ENCODE assay signal across 8 mouse cellular contexts in the genomic region with DNA sequence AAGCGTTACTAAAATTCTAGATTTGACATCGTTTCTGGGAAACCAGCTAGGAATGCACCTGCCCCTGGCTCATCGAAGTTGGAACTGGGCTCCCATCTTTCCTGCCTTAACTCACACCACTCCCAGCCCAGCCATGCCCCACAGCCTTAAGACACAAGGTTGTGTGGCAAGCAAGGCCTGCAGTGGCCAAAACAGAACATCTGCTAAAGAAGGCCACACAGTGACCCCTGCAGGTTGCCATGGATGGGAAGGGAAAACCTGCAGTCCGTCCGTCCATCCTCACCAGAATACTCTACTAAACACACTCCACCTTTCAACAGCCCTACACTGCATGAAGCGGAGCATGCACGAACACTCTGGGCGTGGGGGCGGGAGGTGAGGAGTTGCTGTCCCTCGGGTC. TPM values are rescaled to one million over a fixed set of nuclear protein-coding genes. Genes with fewer than 3 reads are reported as not detected.
DNase-seq lines count a peak whose midpoint lies in the region; ATAC-seq and TF ChIP-seq lines count a peak whose summit lies in the region.
"Had no signal": no experiment of that assay in that cellular context is flagged by ENCODE, and none has a peak within 500 bp of the region (broad histone marks: within the 10 kb centered on the region; RNA-seq: fewer than 3 reads in every experiment).

No protein-coding gene starts in this region.

- WGBS in forebrain, embryonic 13.5 days, result 76% methylated on average over 10 of the region's 10 CpGs
- 73% methylated on average over 10 of the region's 10 CpGs for WGBS in hindbrain, embryonic 14.5 days
- WGBS in thymus, adult 2 months, result 86% methylated on average over 10 of the region's 10 CpGs

- TF ChIP-seq CTCF in thymus, adult 2 months (IDR thresholded peaks at IDR 0.05; ENCODE audit: borderline replicate concordance, control insufficient read depth, extremely low read depth, insufficient read depth, low read length, poor library complexity), result no peak

- H3K4me2 ChIP-seq in forebrain, embryonic 13.5 days, result peak overlapping the region; percentile 35
- 0 out of 2 replicates have a peak overlapping the region, but pooled peaks have one; percentile 9 for H3K4me2 ChIP-seq in hindbrain, embryonic 14.5 days (replicated peaks)

- ATAC-seq in forebrain, embryonic 13.5 days, result peak; percentile 61; the same call in 1 of the 2 replicates
- ATAC-seq in hindbrain, embryonic 14.5 days (ENCODE audit: low FRiP score), result no peak

- H3K36me3 ChIP-seq in forebrain, embryonic 13.5 days (ENCODE audit: poor library complexity, severe bottlenecking), result peaks cover 4% of the 10 kb centered on the region
- no peaks in the 10 kb centered on the region for H3K36me3 ChIP-seq in hindbrain, embryonic 14.5 days (replicated peaks; ENCODE audit: control insufficient read depth, insufficient read depth)
- no peaks in the 10 kb centered on the region for H3K36me3 ChIP-seq in thymus, adult 2 months (ENCODE audit: control insufficient read depth, insufficient read depth, low read length)

- H3K27me3 ChIP-seq in forebrain, embryonic 13.5 days, result no peaks in the 10 kb centered on the region
- H3K27me3 ChIP-seq in hindbrain, embryonic 14.5 days (ENCODE audit: control insufficient read depth, insufficient read depth, low read length), result no peaks in the 10 kb centered on the region
- no peaks in the 10 kb centered on the region for H3K27me3 ChIP-seq in thymus, adult 2 months (ENCODE audit: control insufficient read depth, insufficient read depth, low read length)

- H3K4me1 ChIP-seq in forebrain, embryonic 13.5 days, result peaks cover 28% of the 10 kb centered on the region
- peaks cover 25% of the 10 kb centered on the region for H3K4me1 ChIP-seq in hindbrain, embryonic 14.5 days (replicated peaks; ENCODE audit: control insufficient read depth, insufficient read depth, low read length)
- H3K4me1 ChIP-seq in thymus, adult 2 months (replicated peaks; ENCODE audit: control insufficient read depth, insufficient read depth, low read length), result 0 out of 2 replicates have a peak, but pooled peaks cover 2% of the 10 kb centered on the region

- no peaks in the 10 kb centered on the region for H3K9me3 ChIP-seq in forebrain, embryonic 13.5 days (replicated peaks)
- no peaks in the 10 kb centered on the region for H3K9me3 ChIP-seq in hindbrain, embryonic 14.5 days (ENCODE audit: control insufficient read depth, low read length)

- no peak for TF ChIP-seq POLR2A in thymus, adult 2 months (IDR thresholded peaks at IDR 0.05; ENCODE audit: control insufficient read depth, extremely low read depth, insufficient read depth, low read length, poor library complexity)

- H3K9ac ChIP-seq in forebrain, embryonic 13.5 days, result peak overlapping the region; percentile 27
- no peak overlapping the region for H3K9ac ChIP-seq in hindbrain, embryonic 14.5 days

- H3K4me3 ChIP-seq in forebrain, embryonic 13.5 days, result no peak overlapping the region
- no peak overlapping the region for H3K4me3 ChIP-seq in hindbrain, embryonic 14.5 days (replicated peaks; ENCODE audit: low read length)
- no peak overlapping the region for H3K4me3 ChIP-seq in thymus, adult 2 months (ENCODE audit: control insufficient read depth, insufficient read depth, low read length)
- H3K4me3 ChIP-seq: erythroblast, embryonic 14.5 days had no signal

- H3K27ac ChIP-seq in forebrain, embryonic 13.5 days, result peak overlapping the region; percentile 90
- peak overlapping the region; percentile 90 for H3K27ac ChIP-seq in hindbrain, embryonic 14.5 days
- H3K27ac ChIP-seq in thymus, adult 2 months (ENCODE audit: control insufficient read depth, insufficient read depth, low read length), result no peak overlapping the region

- peak; percentile 9 to 28 for DNase-seq in urinary bladder, adult 18-20 months (ENCODE audit: low spot score in 2 of 2)
- no peak for DNase-seq in urinary bladder, postnatal 10 days (ENCODE audit: low spot score)
- no peak for DNase-seq in hindbrain, embryonic 14.5 days (ENCODE audit: low spot score)
- peak; percentile 56 to 65 for DNase-seq in lung, adult 18-20 months
- peak; percentile 40 for DNase-seq in retina, postnatal 1 day
- DNase-seq in thymus, adult 2 months, result no peak

RNA-seq across cellular contexts. Expression of a gene that starts 31.5 kb away (rescaled TPM):
- polyA plus RNA-seq in forebrain, embryonic 13.5 days (2015; fragmentation: Nextera tagmentation; extraction: Ambion mirVana), result 16.7 and 17.1 TPM in 2 replicates
- polyA plus RNA-seq in hindbrain, embryonic 14.5 days (2014; fragmentation: Nextera tagmentation; extraction: Ambion mirVana), result 20.3 and 20.4 TPM in 2 replicates
- 63.4 and 84.1 TPM in 2 replicates for polyA plus RNA-seq in thymus, adult 2 months (2012; rRNA removed)

Comparison
In these comparisons a context has a peak if more than half of its experiments do, and no peak if none do; other contexts are left out.
1. DNase-seq: peak in urinary bladder, adult 18-20 months (2 of 2), lung, adult 18-20 months (2 of 2) and retina, postnatal 1 day (single experiment); none in urinary bladder, postnatal 10 days (single experiment), hindbrain, embryonic 14.5 days (single experiment) and thymus, adult 2 months (single experiment).